Mouse (Mus musculus): ENCODE data around the gene Art4. TPM values are rescaled to one million over a fixed set of nuclear protein-coding genes. Genes with fewer than 3 reads are reported as not detected.
A peak's percentile ranks its signal among the peaks of the same experiment; 100 is the strongest.

Art4 gene
- polyA plus RNA-seq, 1 experiment from 2014 or later = 10.6 TPM

GRCm38 (mm10) chr6:136850267-136850666 lies 7.3 kb downstream of the Art4 start:
- whole genome bisulfite sequencing (ENCODE audit: insufficient replicate concordance) = 60% methylated on average over 6 of the region's 6 CpGs
- peaks cover 28% of the 10 kb centered on the region for H3K36me3 ChIP-seq (replicated peaks; ENCODE audit: insufficient read depth, low read length)
- ATAC-seq (0 out of 2 replicates have a peak, but pooled peaks have one; percentile 9), DNase-seq (no peak)
- H3K4me3 ChIP-seq (ENCODE audit: low read depth, low read length) = no peak overlapping the region
- peaks cover 22% of the 10 kb centered on the region for H3K4me1 ChIP-seq (ENCODE audit: insufficient read depth)
- no peak overlapping the region for H3K4me2 ChIP-seq (ENCODE audit: low read depth, low read length)
- TF ChIP-seq CTCF (IDR thresholded peaks at IDR 0.05; ENCODE audit: low read depth) = no peak
- no peak for TF ChIP-seq EP300 (IDR thresholded peaks at IDR 0.05; ENCODE audit: low read depth)
- no peaks in the 10 kb centered on the region for H3K9me3 ChIP-seq (ENCODE audit: low read length)
- no peaks in the 10 kb centered on the region for H3K27me3 ChIP-seq (ENCODE audit: insufficient read depth, low read length)
- 0 out of 2 replicates have a peak overlapping the region, but pooled peaks have one; percentile 29 for H3K27ac ChIP-seq (ENCODE audit: low read depth)
- H3K9ac ChIP-seq (replicated peaks) = no peak overlapping the region

GRCm38 (mm10) chr6:136848971-136849370 lies 8.6 kb downstream of the Art4 start:
- DNase-seq = no peak
- ATAC-seq = no peak
- WGBS (ENCODE audit: insufficient replicate concordance) = 87% methylated on average over 5 of the region's 5 CpGs
- Histone ChIP-seq H3K4me2 (ENCODE audit: low read depth, low read length) (no peak overlapping the region), H3K27ac (ENCODE audit: low read depth) (0 out of 2 replicates have a peak overlapping the region, but pooled peaks have one; percentile 36), H3K27me3 (ENCODE audit: insufficient read depth, low read length) (no peaks in the 10 kb centered on the region), H3K4me1 (ENCODE audit: insufficient read depth) (peaks cover 21% of the 10 kb centered on the region), H3K36me3 (replicated peaks; ENCODE audit: insufficient read depth, low read length) (peaks cover 28% of the 10 kb centered on the region), H3K4me3 (ENCODE audit: low read depth, low read length) (no peak overlapping the region), H3K9ac (replicated peaks) (no peak overlapping the region), H3K9me3 (ENCODE audit: low read length) (no peaks in the 10 kb centered on the region)
- no peak for TF ChIP-seq EP300 (IDR thresholded peaks at IDR 0.05; ENCODE audit: low read depth)

GRCm38 (mm10) chr6:136848399-136848798 lies 9.1 kb downstream of the Art4 start:
- peak overlapping the region; percentile 19 for H3K4me2 ChIP-seq (ENCODE audit: low read depth, low read length)
- H3K9ac ChIP-seq (replicated peaks) = no peak overlapping the region
- ATAC-seq = peak; percentile 59

GRCm38 (mm10) chr6:136847790-136848189 lies 9.7 kb downstream of the Art4 start:
- DNase-seq = peak; percentile 86
- H3K9me3 ChIP-seq (ENCODE audit: low read length) = no peaks in the 10 kb centered on the region
- H3K9ac ChIP-seq (replicated peaks) = no peak overlapping the region
- H3K27ac ChIP-seq (ENCODE audit: low read depth) = no peak overlapping the region
- no peak overlapping the region for H3K4me3 ChIP-seq (ENCODE audit: low read depth, low read length)
- peak; percentile 93 for TF ChIP-seq CTCF (IDR thresholded peaks at IDR 0.05; ENCODE audit: low read depth)
- no peak for TF ChIP-seq EP300 (IDR thresholded peaks at IDR 0.05; ENCODE audit: low read depth)
- peak; percentile 81 for ATAC-seq
- peaks cover 28% of the 10 kb centered on the region for H3K36me3 ChIP-seq (replicated peaks; ENCODE audit: insufficient read depth, low read length)
- peaks cover 21% of the 10 kb centered on the region for H3K4me1 ChIP-seq (ENCODE audit: insufficient read depth)
- 11% methylated on average over 2 of the region's 2 CpGs for WGBS (ENCODE audit: insufficient replicate concordance)
- peak overlapping the region; percentile 19 for H3K4me2 ChIP-seq (ENCODE audit: low read depth, low read length)
- no peaks in the 10 kb centered on the region for H3K27me3 ChIP-seq (ENCODE audit: insufficient read depth, low read length)

More at GRCm38 (mm10) chr6:136848399-136848798, 9.1 kb downstream of the Art4 start:
- peak; percentile 54; the same call in 1 of the 2 replicates for TF ChIP-seq EP300 (IDR thresholded peaks at IDR 0.05; ENCODE audit: low read depth)
- TF ChIP-seq CTCF (IDR thresholded peaks at IDR 0.05; ENCODE audit: low read depth) = no peak
- Histone ChIP-seq H3K4me3 (ENCODE audit: low read depth, low read length) (no peak overlapping the region), H3K36me3 (replicated peaks; ENCODE audit: insufficient read depth, low read length) (peaks cover 28% of the 10 kb centered on the region), H3K4me1 (ENCODE audit: insufficient read depth) (peaks cover 21% of the 10 kb centered on the region), H3K27me3 (ENCODE audit: insufficient read depth, low read length) (no peaks in the 10 kb centered on the region), H3K27ac (ENCODE audit: low read depth) (0 out of 2 replicates have a peak overlapping the region, but pooled peaks have one; percentile 36), H3K9me3 (ENCODE audit: low read length) (no peaks in the 10 kb centered on the region)
- WGBS (ENCODE audit: insufficient replicate concordance) = 53% methylated on average over 8 of the region's 8 CpGs
- DNase-seq = no peak

- Histone ChIP-seq H3K27me3 (ENCODE audit: insufficient read depth, low read length) (no peaks in the 10 kb centered on the region), H3K9ac (replicated peaks) (no peak overlapping the region), H3K27ac (ENCODE audit: low read depth) (no peak overlapping the region), H3K4me3 (ENCODE audit: low read depth, low read length) (no peak overlapping the region), H3K36me3 (replicated peaks; ENCODE audit: insufficient read depth, low read length) (peaks cover 24% of the 10 kb centered on the region), H3K9me3 (ENCODE audit: low read length) (no peaks in the 10 kb centered on the region), H3K4me1 (ENCODE audit: insufficient read depth) (peaks cover 18% of the 10 kb centered on the region), H3K4me2 (ENCODE audit: low read depth, low read length) (no peak overlapping the region)
- 92% methylated on average over 3 of the region's 3 CpGs for WGBS (ENCODE audit: insufficient replicate concordance)
- TF ChIP-seq EP300 (IDR thresholded peaks at IDR 0.05; ENCODE audit: low read depth) (no peak), CTCF (IDR thresholded peaks at IDR 0.05; ENCODE audit: low read depth) (no peak)
- ATAC-seq = no peak
- no peak for DNase-seq
Observed at GRCm38 (mm10) chr6:136847267-136847666, 10.3 kb downstream of the Art4 start.

GRCm38 (mm10) chr6:136845706-136846480 lies 11.6 kb downstream of the Art4 start:
- TF ChIP-seq CTCF (IDR thresholded peaks at IDR 0.05; ENCODE audit: low read depth) (no peak), EP300 (IDR thresholded peaks at IDR 0.05; ENCODE audit: low read depth) (no peak)
- 82% methylated on average over 5 of the region's 5 CpGs for WGBS (ENCODE audit: insufficient replicate concordance)
- Histone ChIP-seq H3K27ac (ENCODE audit: low read depth) (no peak overlapping the region), H3K4me1 (ENCODE audit: insufficient read depth) (peaks cover 18% of the 10 kb centered on the region), H3K4me3 (ENCODE audit: low read depth, low read length) (no peak overlapping the region), H3K9me3 (ENCODE audit: low read length) (no peaks in the 10 kb centered on the region), H3K9ac (replicated peaks) (no peak overlapping the region), H3K36me3 (replicated peaks; ENCODE audit: insufficient read depth, low read length) (peaks cover 22% of the 10 kb centered on the region), H3K27me3 (ENCODE audit: insufficient read depth, low read length) (no peaks in the 10 kb centered on the region), H3K4me2 (ENCODE audit: low read depth, low read length) (no peak overlapping the region)
- DNase-seq (no peak), ATAC-seq (no peak)
